Mouse (Mus musculus): Measurements from ENCODE around the gene Heatr4.

Heatr4 gene

DNA sequence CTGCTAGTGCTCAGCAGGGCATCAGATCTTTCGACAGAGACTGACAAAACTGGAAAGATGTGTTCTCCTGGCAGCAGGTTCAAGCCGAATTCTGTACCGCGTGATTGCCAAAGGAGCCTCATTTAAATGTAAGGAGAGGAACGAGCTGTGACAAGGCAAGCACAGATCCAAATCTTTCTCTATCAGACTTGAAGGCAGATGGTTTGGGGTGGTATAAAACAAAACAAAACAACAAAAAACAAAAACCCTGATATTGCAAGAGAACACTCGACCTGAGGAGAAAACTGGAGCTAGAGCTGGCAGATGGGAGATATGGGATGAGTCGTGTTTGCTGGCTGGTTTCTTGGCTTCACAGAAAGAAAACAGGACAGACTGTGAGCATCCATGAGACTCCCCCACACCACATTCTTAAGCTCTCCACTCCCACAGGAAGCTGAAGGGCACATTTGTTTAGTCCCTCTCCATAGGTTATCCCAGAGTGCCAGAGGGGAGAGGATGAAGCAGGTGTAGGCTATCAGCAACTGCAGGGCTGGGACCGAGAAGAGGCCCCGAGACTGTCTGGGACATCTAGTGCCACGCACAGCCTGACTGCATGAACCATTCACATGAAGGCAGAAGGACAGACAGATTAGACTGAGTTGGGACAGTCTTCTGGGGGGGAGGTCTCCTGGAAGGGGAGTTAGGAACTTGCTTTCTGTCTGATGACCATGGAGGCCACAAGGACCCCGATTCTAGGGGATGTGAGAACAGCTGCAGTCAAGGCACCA lies 13.9 kb upstream of the Heatr4 start:
- DNase-seq (ENCODE audit: low read depth, low spot score), result no peak

DNA sequence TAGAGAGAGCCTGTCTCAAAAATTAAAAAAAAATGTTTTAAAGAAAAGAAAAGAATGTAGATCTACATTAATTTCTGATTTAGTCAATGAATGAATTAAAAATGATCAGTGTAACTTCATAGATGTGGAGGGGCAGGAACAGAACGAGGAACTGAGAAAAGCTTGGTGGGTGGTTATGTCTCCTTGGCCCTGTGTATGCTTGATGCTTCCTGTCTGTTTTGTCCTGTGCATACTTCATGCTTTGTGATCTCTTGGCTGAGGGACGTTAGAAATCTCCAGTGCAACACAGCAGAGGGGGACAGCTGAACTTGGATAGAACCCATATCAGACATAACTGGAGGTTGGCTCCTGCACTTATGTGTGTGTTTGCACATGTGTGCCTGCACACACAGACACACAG lies 12.6 kb upstream of the Heatr4 start:
- no peak for DNase-seq (ENCODE audit: low read depth, low spot score)

DNA sequence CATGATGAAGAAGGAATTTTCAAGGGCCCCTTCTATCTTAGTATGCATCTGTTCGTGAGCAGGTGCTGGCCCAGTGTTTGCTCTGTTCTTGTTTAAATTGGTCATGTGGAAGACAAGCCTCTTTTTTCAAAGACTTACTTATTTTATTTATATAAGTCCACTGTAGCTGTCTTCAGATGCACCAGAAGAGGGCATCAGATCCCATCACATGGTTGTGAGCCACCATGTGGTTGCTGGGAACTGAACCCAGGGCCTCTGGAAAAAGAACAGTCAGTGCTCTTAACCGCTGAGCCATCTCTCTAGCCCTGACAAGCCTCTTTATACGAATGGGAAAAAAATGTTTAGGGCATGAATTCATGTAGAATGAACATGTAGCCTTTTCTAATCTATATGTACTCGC lies 4.7 kb upstream of the Heatr4 start:
- DNase-seq (ENCODE audit: low read depth, low spot score), result no peak

DNA sequence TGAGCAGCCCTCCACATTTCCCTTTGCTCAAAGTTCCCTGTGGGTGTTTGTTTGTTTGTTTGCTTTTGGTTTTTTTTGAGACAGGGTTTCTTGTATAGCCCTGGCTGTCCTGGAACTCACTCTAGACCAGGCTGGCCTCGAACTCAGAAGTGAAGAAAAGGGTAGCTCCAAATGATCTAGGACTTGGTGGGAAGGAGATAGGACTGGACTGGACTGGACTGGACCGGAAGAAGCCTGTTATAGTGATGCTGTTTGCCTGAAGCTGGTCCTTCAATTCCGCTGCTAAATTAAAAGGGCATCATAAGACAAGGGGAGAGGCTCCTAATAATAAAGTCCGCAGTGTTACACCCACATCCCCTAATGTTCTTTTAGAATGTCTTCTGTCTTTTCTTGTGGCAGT lies 3.8 kb upstream of the Heatr4 start:
- no peak for DNase-seq (ENCODE audit: low read depth, low spot score)

DNA sequence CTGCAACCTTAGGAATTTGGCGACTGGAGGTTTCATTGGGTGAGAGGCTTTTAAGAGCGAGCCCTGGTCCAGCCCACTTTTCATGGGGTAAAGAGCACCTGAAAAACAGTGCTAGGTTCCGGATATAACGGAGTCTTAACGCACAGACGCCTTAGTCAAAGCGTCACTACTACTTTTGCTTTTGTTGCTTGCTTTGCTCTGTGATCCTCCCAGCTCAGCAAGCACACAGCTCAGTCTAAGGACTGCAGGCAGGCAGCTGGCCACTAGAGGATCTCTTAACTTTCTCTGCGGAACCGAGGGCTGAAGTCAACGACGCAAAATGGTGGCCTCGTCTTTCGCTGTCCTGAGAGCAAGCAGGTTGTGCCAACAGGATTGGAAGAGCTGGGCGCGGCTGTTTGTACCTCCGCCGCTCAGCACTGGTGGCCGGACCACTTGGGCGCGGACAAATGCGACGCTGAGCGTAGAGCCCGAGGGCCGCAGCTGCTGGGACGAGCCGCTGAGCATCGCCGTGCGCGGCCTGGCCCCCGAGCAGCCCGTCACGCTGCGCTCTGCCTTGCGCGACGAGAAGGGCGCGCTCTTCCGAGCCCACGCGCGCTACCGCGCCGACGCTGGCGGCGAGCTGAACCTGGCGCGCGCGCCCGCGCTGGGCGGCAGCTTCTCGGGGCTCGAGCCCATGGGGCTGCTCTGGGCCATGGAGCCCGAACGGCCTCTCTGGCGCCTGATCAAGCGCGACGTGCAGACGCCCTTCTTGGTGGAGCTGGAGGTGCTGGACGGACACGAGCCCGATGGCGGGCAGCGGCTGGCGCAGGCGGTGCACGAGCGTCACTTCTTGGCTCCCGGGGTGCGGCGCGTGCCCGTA lies 3.2 kb upstream of the Heatr4 start, which contains the start of gene Acot2:
TSS of gene Acot2 (plus strand) at position 279 of the 859 bp plus-strand sequence.
- DNase-seq (ENCODE audit: low read depth, low spot score), result peak; percentile 63

DNA sequence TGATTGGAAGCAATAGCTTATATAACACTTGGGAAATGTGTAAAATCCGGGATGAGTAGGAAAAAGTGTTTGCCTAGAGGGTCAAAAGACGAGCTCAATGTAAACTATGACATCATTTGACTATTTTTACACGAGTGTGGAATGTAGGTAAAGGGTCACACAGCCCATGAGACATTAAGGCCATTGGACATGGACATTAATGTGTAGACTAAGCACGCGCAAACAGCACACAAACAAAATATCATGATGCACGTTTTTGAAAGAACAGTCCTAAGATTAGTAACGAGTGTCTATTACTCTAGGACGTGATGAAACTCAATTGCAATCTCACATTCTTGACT lies 2.6 kb upstream of the Heatr4 start:
- DNase-seq (ENCODE audit: low read depth, low spot score), result no peak

DNA sequence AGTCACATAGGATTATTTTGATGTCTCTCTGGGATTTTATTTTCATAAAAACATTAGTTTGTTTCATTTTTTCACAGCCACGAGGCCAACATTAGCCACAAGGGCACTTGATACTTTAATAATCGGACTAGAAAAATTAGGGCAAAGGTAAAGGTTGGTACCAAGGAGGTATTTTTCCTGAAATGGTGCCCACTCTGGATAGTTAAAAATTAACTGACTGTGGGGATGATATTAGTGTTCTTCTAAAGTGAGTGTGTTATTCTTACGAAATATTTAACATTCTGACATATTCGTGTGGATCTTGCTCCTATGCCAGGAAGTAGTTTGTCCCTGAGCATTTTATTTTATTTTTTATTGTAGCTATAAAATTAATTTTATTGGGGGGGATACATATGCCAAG lies 3.0 kb downstream of the Heatr4 start:
- DNase-seq (ENCODE audit: low read depth, low spot score), result no peak

DNA sequence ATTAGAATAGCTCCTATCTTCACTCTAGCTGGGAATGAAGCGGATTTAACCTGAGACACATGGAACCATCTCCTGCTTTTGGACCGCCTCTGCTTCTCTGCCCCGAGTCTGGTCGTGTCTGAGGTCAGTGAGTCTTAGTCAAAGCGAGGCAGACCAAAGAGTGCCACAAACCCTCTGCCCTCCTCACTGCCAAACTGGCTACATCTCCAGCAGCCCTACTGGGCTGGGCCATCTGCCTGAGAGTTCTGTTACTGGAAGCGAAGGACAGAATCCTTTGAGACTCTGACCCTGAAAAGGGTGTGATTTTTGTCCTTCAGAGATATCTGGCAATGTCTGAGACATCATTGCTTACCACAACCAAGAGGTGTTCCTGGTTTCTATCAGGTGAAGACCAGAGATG lies 5.8 kb downstream of the Heatr4 start:
- no peak for DNase-seq (ENCODE audit: low read depth, low spot score)

DNA sequence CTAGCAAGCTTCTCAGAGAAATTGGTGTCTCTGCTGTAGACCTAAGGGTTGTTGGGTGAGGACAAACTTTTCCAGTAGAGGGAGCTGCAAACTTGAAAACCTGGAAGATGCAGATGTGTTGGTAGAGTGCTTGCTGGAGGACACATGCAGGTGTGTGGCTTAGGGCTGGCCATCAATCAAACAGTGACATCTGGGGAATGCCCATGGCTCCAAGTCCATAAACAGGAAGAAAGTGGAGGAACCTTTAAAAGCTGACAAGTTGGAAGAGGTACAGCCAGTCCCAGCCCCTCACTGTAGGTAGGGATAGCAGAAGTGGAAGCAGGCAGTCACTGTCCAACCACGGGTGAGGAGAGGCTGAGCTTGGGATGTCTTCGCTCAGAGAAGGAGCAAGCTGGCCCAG lies 12.5 kb downstream of the Heatr4 start:
- DNase-seq (ENCODE audit: low read depth, low spot score), result peak; percentile 34

DNA sequence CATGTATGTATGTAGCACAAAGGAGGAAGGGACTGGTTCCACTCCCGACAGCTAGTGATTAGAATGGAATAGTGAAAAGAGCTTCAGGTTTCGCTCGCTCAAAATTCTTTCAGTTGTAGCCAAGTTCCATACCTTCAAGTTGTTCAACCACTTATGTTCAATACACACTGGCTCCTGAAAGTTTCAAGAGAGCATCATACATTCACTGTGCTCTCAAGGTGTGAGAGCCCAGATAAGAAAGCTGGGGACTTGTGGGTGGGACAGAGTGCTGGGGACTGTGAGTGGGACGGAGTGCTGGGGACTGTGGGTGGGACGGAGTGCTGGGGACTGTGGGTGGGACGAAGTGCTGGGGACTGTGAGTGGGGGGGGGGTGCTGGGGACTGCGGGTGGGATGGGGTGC lies 19.4 kb downstream of the Heatr4 start:
- no peak for DNase-seq (ENCODE audit: low read depth, low spot score)

DNA sequence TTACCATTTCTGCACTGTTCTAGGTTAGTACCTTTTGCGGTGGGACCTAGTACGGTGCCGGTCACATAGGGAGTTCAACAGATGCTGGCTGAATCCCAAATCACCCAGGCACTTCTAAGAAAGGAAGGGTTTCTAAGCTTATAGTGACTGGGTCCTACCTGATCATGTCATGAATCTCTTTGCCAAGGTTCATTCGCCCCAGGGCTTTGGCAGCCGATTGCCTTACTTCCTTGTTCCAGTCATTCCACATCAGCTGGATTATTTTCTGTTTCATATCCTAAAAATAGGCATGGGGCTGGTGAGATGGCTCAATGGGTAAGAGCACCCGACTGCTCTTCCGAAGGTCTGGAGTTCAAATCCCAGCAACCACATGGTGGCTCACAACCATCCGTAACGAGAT lies 26.4 kb downstream of the Heatr4 start:
- DNase-seq (ENCODE audit: low read depth, low spot score), result no peak

DNA sequence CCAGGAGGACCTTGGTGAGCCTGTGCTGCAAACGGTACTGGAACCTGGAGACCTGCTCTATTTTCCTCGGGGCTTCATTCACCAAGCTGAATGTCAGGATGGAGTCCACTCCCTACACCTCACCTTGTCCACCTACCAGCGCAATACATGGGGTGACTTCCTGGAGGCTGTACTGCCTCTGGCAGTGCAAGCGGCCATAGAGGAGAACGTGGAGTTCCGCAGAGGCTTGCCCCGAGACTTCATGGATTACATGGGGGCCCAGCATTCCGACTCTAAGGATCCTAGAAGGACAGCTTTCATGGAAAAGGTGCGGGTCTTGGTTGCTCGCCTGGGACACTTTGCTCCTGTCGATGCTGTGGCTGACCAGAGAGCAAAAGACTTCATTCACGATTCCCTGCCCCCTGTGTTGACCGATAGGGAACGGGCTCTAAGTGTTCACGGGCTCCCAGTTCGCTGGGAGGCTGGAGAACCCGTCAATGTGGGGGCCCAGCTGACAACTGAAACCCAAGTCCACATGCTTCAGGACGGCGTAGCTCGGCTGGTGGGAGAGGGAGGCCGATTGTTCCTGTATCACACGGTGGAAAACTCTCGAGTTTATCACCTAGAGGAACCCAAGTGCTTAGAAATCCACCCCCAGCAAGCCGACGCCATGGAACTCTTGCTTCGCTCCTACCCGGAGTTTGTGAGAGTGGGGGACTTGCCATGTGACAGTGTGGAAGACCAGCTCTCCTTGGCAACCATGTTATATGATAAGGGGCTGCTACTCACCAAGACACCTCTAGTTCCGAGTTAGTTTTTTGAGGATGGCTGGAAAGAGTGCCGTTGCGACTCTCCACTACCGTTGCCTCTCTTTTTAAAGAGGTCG lies 32.7 kb downstream of the Heatr4 start:
- DNase-seq (ENCODE audit: low read depth, low spot score), result no peak

DNA sequence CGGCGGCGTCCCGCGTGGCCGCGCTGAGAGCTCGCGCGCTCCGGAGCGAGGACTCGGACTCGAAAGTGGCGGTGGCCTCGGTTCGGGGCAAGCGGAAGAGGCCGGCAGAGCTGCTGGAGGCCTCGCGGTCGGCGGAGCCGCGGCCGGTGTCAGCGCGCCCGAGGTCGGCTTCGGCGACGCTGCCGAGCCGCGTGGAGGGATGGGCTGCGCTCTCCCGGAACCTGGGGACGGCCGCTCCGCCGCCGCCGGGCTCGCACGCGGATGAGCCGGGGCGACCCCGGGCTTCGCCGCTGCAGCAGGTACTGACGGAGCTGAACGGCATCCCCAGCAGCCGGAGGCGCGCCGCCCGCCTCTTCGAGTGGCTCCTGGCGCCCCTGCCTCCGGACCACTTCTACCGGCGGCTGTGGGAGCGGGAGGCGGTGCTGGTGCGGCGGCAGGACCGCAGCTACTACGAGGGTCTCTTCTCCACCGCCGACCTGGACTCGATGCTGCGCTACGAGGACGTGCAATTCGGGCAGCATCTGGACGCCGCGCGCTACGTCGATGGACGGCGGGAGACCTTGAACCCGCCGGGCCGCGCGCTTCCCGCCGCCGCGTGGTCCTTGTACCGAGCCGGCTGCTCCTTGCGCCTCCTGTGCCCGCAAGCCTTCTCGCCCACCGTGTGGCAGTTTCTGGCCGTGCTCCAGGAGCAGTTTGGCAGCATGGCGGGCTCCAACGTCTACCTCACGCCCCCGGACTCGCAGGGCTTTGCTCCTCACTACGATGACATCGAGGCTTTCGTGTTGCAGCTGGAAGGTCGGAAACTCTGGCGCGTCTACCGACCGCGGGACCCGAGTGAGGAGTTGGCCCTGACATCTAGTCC lies 33.6 kb downstream of the Heatr4 start:
- DNase-seq (ENCODE audit: low read depth, low spot score), result peak; percentile 16

DNA sequence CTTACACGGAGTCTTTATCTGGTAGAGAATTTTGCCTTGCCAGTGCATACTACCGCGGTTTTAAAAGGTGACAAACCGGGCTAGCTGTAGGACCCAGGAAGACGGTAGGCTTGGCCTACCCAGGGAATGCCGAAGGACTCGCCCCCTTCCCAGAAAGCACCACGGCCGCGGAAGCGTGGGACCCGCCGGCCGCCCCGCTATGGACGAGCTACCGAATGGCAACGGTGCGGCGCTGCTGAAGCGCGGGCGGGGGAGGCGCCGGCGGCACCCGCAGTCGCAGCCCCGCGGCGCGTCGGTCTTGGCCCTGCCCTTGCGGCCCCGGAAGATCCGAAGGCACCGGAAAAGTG lies 34.2 kb downstream of the Heatr4 start, which contains the start of gene Riox1:
TSS of gene Riox1 (plus strand) at position 116 of the 347 bp plus-strand sequence.
- peak; percentile 78 for DNase-seq (ENCODE audit: low read depth, low spot score)

DNA sequence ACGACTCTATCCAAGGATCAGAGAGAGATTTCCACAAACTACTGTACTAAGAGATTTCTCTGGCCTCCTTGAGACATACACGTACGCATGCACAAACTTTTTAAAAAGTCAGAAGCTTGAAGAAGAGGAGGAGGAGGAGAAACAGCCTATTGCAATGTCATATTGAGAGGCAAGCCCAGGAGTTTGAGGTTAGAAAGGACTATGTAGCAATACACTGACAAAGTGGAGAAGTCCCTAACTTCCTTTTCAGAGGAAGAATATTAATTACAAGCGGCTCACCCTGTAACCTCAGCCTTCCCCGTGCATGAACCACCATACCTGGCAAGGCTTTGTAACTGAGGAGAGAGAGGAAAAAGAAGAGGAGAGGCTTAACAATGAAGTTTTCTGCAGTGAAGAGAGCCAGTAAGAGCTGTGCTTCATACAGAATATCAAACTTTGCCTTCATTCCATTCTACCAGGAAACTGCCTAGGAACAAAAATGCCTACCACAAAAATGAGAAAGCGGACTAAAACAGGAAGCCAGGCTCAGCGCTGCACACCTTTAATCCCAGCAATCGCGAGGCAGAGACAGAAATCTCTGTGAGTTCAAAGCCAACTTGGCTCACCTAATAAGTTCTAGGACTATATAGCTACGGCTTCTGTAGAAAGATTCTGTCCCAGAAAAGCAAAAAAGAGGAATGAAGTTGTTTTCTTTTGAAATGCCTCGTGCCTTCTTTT lies 34.7 kb downstream of the Heatr4 start:
- no peak for DNase-seq (ENCODE audit: low read depth, low spot score)

DNA sequence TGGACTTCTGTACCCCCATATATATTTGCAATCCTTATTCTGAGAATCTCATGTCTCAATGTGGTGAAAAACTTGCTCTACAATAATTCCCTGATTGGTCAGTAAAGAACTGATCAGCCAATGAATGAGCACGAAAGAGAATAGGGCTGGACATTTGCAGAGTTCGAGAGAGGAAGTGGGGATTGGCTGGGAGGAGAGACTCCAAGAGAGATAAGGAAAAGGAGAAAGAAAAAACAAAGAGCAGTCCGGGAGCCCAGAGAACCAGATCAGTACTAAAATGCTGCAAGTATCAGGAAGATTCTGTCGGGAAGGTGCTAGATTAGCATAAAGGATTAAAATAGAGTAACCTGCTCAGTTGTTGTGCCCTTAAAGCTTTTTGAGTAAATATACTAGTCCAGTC lies 35.6 kb downstream of the Heatr4 start:
- no peak for DNase-seq (ENCODE audit: low read depth, low spot score)

DNA sequence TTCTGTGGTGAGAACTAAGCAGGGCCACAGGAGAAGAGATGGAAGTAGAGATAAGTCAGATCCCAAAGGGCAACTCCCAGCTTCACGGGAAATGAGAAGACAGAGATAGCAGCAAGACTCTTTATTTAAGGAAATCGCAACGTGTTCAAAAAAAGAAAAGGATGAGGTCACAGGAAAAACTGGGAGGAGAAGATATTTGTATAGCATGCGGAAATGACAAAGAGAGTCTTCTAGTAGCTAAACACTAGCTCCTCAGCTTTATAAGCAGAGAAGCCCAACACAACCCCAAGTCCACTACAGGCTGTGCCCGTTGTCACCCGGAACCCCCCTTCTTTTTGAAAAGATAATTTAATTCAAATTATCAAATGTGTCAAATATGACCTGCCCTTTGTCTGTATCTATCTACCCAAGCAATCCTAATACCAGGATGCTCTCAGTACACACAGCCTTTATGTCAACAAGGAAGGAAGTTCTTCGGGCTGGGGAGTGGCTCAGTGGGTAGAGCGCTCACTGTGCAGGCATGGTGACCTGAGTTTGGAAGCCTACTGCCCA lies 37.3 kb downstream of the Heatr4 start:
- DNase-seq (ENCODE audit: low read depth, low spot score), result no peak

DNA sequence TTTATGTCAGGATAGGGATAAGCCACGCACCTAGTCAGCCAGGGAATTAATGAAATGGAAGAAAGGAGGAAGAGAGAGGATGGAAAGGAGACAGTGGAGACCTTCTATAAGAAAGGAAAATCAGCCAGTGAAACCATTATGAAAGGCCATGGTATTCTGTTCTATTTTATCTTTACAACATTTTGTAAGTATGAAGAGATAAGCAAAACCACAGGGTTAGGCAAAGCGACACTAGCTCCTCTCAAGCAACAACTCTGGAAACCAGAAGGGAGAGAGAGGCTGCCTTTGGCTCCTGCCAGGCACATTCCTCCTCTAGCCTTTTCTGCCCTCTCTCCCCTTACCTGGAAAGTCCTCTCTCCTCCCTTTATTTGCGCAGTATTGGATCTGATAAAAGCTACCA lies 42.7 kb downstream of the Heatr4 start:
- no peak for DNase-seq (ENCODE audit: low read depth, low spot score)

DNA sequence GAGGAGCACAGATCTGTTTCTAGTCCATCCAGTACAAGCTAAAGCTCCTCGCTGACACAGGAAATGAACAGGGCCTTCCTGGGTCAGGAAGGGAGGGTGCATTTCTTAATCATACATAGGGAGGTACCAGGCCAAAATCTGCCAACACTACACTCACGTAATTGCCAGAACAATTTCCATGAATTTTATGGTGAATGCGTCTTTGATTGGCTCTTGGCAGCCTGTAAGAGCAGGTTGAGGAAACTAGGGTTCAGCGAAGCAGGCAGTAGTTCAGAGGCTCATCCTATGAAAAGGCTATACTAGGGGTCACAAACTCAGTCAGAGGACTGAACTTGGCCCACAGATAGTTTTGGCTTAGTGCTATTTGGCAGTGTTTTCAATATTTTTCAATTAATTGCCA lies 44.6 kb downstream of the Heatr4 start:
- no peak for DNase-seq (ENCODE audit: low read depth, low spot score)

DNA sequence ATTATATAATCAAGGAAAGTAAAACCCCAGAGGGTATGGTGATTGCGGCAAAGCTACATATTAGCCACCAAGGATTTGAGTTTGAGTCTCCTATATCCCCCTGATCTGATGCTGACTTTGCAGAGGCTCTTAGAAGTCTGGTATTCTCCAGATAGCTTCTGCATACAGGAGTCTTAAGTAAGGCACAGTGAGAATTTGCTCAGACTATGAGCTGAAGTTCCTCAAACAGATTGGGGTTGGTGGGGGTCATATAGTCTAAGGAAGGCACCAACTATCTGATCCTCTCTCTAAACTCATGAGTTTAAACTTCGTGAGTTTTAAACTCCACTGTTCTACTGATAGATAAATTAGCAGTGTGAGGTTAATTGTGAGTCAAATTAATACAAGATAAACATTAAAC lies 45.3 kb downstream of the Heatr4 start:
- DNase-seq (ENCODE audit: low read depth, low spot score), result no peak

Data from embryo, embryonic 11.5 days (tissue).